Mouse (Mus musculus): ENCODE data around the gene Cdh13. TPM values are rescaled to one million over a fixed set of nuclear protein-coding genes. Genes with fewer than 3 reads are reported as not detected.
"Not testable (repeated sequence)": the region's sequence is repeated elsewhere in the genome, so short reads cannot be mapped to it uniquely, and the experiment has no call there.

Cdh13 gene
- polyA plus RNA-seq, 1 experiment, result 30.7 TPM

- not testable (repeated sequence) for H3K4me1 ChIP-seq (ENCODE audit: control insufficient read depth, insufficient read depth, insufficient read length, low read length); H3K4me3 ChIP-seq (ENCODE audit: insufficient read depth, low read depth, low read length); H3K27ac ChIP-seq (replicated peaks; ENCODE audit: low read depth, low read length)
Measured at GRCm38 (mm10) chr8:119356631-119357030, 1073.1 kb downstream of the Cdh13 start.

- Histone ChIP-seq H3K4me3 (ENCODE audit: insufficient read depth, low read depth, low read length) (no peak overlapping the region), H3K27ac (replicated peaks; ENCODE audit: low read depth, low read length) (no peak overlapping the region), H3K4me1 (ENCODE audit: control insufficient read depth, insufficient read depth, insufficient read length, low read length) (no peaks in the 10 kb centered on the region; the same call in 1 of the 2 replicates)
Measured at GRCm38 (mm10) chr8:119358175-119358574, 1074.6 kb downstream of the Cdh13 start.

- H3K4me3 ChIP-seq (ENCODE audit: insufficient read depth, low read depth, low read length), result no peak overlapping the region
- no peaks in the 10 kb centered on the region for H3K4me1 ChIP-seq (ENCODE audit: control insufficient read depth, insufficient read depth, insufficient read length, low read length)
- H3K27ac ChIP-seq (replicated peaks; ENCODE audit: low read depth, low read length), result no peak overlapping the region
Measured at GRCm38 (mm10) chr8:119358836-119359235, 1075.3 kb downstream of the Cdh13 start.

GRCm38 (mm10) chr8:119360686-119361295 lies 1077.3 kb downstream of the Cdh13 start:
- H3K27ac ChIP-seq (replicated peaks; ENCODE audit: low read depth, low read length), result no peak overlapping the region
- H3K4me1 ChIP-seq (ENCODE audit: control insufficient read depth, insufficient read depth, insufficient read length, low read length), result no peaks in the 10 kb centered on the region

More at GRCm38 (mm10) chr8:119360686-119361295, 1077.3 kb downstream of the Cdh13 start:
- no peak overlapping the region for H3K4me3 ChIP-seq (ENCODE audit: insufficient read depth, low read depth, low read length)
